Mouse (Mus musculus) intestine, embryonic 15.5 days (tissue): Measurements from ENCODE around the gene Ensa. TPM values are rescaled to one million over a fixed set of nuclear protein-coding genes. Genes with fewer than 3 reads are reported as not detected.
"Not testable (repeated sequence)": the region's sequence is repeated elsewhere in the genome, so short reads cannot be mapped to it uniquely, and the experiment has no call there.

Experiments
- ATAC-seq: fragments of 200-750 bp; cut with Nextera tagmentation; 2 replicates; pipeline ENCODE4 v1.8.0; 2017; ENCODE audit warnings: moderate TSS enrichment, moderate library complexity
- H3K27ac ChIP-seq: fragments of 300-500 bp; sonication (generic); 2 replicates; pipeline ENCODE4 v1.5.1; 2015; ENCODE audit warnings: mild to moderate bottlenecking, inconsistent platforms
- H3K27me3 ChIP-seq: fragments of 300-500 bp; sonication (generic); replicated peaks from 2 replicates; pipeline ENCODE4 v1.6.1; 2015; ENCODE audit warnings: inconsistent platforms
- H3K36me3 ChIP-seq: fragments of 300-500 bp; sonication (generic); 2 replicates; pipeline ENCODE4 v1.6.1; 2015; ENCODE audit warnings: inconsistent platforms
- H3K4me1 ChIP-seq: fragments of 300-500 bp; sonication (generic); replicated peaks from 2 replicates; pipeline ENCODE4 v1.6.1; 2015; ENCODE audit warnings: inconsistent platforms
- H3K4me2 ChIP-seq: fragments of 300-500 bp; sonication (generic); replicated peaks from 2 replicates; pipeline ENCODE4 v1.6.1; 2015; ENCODE audit warnings: mild to moderate bottlenecking, inconsistent platforms
- H3K4me3 ChIP-seq: fragments of 300-500 bp; sonication (generic); replicated peaks from 2 replicates; pipeline ENCODE4 v1.5.1; 2015; ENCODE audit warnings: inconsistent platforms
- H3K9ac ChIP-seq: fragments of 300-500 bp; sonication (generic); 2 replicates; pipeline ENCODE4 v1.6.1; 2015; ENCODE audit warnings: inconsistent platforms
- H3K9me3 ChIP-seq: fragments of 300-500 bp; sonication (generic); 2 replicates; pipeline ENCODE4 v1.6.1; 2016; ENCODE audit warnings: inconsistent platforms
- WGBS: fragments of 180-500 bp; shearing (Covaris S2); methylation state at CpG from one replicate; pipeline ENCODE4 v1.1.7; 2015; 5-methylcytosine and 5-hydroxymethylcytosine counted together
- polyA plus RNA-seq: library from polyadenylated mRNA; unstranded; fragments of >200 nt; fragmentation: Nextera tagmentation; extraction: Ambion mirVana; gene quantifications from 2 replicates; pipeline ENCODE4 v1.2.1, GENCODE M21; 2015

The Ensa gene
- polyA plus RNA-seq, 1 experiment from 2014 or later, result 65.1 TPM

DNA sequence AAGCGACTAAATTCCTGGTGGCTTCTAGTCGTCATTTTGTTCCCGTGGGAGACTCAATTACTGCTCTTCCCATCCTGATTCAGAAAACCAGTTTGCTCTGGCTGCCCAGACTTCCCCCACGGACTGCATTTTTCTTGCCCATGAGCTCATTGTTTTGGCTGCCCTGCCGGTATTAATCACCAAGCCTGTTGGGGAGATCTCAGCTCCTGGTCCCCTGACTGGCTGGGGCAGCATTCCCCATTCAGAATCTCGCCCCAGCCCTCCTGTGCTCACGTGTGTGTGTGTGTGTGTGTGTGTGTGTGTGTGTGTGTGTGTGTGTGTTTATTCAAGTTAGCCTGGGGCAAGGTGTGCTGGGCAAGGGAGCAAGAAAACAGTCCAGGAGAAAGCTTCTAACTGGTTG, 43.2 kb downstream of the Ensa start:
- peaks cover 58% of the 10 kb centered on the region for H3K4me1 ChIP-seq
- H3K9me3 ChIP-seq, result no peaks in the 10 kb centered on the region
- ATAC-seq, result peak; percentile 46
- H3K4me2 ChIP-seq, result 0 out of 2 replicates have a peak overlapping the region, but pooled peaks have one; percentile 22
- H3K9ac ChIP-seq, result no peak overlapping the region; the same call in 1 of the 2 replicates
- peaks cover 8% of the 10 kb centered on the region; the same call in 1 of the 2 replicates for H3K36me3 ChIP-seq
- no peak overlapping the region for H3K4me3 ChIP-seq
- no peaks in the 10 kb centered on the region for H3K27me3 ChIP-seq
- 14% methylated on average over 7 of the region's 7 CpGs for WGBS
- peak overlapping the region; percentile 72 for H3K27ac ChIP-seq

DNA sequence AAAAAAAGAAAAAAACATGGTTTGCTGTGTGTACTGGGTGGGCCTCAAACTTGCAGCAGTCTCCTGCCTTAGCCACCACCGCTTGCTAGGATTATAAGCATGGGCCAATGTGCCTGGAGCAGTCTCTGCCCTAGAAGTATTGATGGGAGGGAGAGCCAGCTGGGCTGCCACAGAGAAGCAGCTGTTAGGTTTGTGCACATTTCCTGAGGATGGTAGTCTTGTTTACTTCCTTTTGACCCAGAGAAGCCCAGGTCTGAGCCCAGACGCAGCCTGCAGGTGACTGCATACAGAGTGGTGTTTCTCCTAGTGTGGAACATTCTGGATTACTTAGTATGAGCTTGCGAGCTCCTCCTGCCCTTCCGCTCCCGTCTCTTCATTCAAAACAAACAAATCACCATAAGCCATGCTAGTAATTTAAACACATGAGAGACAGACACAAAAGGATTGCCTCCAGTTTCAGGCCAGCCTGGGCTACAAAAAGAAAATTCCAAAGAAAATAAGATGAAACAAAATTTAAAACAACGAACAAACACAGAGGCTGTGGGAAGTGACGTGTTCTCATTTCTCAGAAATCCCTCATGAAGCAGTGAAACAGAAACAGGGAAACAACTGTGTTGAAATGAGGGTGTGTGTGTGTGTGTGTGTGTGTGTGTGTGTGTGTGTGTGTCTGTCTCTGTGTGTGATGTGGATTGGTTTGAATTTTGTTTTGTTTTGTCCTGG, 44.0 kb downstream of the Ensa start:
- ATAC-seq, result no peak
- Histone ChIP-seq H3K9ac (no peak overlapping the region), H3K4me3 (no peak overlapping the region), H3K27me3 (no peaks in the 10 kb centered on the region), H3K4me1 (peaks cover 59% of the 10 kb centered on the region), H3K9me3 (no peaks in the 10 kb centered on the region), H3K27ac (peak overlapping the region; percentile 72), H3K36me3 (peaks cover 3% of the 10 kb centered on the region; the same call in 1 of the 2 replicates), H3K4me2 (no peak overlapping the region)
- 64% methylated on average over 7 of the region's 7 CpGs for WGBS

- peak overlapping the region; percentile 72; the same call in 1 of the 2 replicates for H3K27ac ChIP-seq
- H3K9me3 ChIP-seq, result no peaks in the 10 kb centered on the region
- H3K4me1 ChIP-seq, result peaks cover 62% of the 10 kb centered on the region
- no peak for ATAC-seq
- H3K36me3 ChIP-seq, result no peaks in the 10 kb centered on the region; the same call in 1 of the 2 replicates
- no peak overlapping the region for H3K4me3 ChIP-seq
- no peaks in the 10 kb centered on the region for H3K27me3 ChIP-seq
- no peak overlapping the region for H3K4me2 ChIP-seq
- no peak overlapping the region for H3K9ac ChIP-seq
- 86% methylated on average over 3 of the region's 3 CpGs for WGBS
These were observed 44.5 kb downstream of the Ensa start for GRCm38 (mm10) chr3:95669309-95669665.

DNA sequence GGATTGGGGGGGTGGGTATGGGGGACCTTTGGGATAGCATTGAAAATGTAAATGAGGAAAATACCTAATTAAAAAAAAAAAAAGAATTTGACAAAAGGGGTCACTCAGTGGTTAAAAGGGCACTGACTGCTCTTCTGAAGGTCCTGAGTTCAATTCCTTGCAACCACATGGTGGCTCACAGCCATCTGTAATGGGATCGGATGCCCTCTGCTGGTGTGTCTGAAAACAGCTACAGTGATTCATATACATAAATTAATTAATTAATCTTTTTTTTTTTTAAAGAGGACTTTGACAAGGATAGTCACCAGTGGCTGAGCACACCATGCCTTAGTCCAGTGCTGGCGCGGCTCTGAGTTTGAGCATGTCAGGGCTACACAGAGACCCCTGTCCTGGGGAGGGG, 45.6 kb downstream of the Ensa start:
- not testable (repeated sequence) for H3K27me3 ChIP-seq, H3K9me3 ChIP-seq, H3K36me3 ChIP-seq, H3K27ac ChIP-seq, H3K4me2 ChIP-seq, H3K4me3 ChIP-seq, H3K9ac ChIP-seq, ATAC-seq
- 94% methylated on average over 3 of the region's 3 CpGs for WGBS
- peaks cover 61% of the 10 kb centered on the region for H3K4me1 ChIP-seq

DNA sequence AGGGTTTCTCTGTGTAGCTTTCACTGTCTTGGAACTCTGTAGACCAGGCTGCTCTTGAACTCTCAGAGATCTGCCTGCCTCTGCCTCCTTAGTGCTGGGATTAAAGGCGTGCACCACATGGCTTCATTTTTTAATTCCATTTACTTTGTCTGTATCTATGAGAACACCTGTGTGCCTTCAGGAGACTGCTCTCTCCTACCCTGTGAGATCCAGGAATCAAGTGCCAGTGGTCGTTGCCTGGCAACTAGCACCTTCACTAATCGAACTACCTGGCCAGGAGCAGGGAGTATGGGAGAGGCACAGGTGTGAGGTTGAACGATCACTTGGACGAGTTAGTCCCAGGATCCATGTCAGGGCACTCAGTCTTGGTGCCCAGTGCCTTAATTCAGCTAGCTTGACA, 46.4 kb downstream of the Ensa start:
- Histone ChIP-seq H3K4me1 (peaks cover 64% of the 10 kb centered on the region), H3K4me2 (no peak overlapping the region), H3K9ac (no peak overlapping the region), H3K36me3 (no peaks in the 10 kb centered on the region), H3K9me3 (no peaks in the 10 kb centered on the region), H3K27ac (0 out of 2 replicates have a peak overlapping the region, but pooled peaks have one; percentile 3), H3K4me3 (no peak overlapping the region), H3K27me3 (no peaks in the 10 kb centered on the region)
- ATAC-seq, result no peak
- 74% methylated on average over 5 of the region's 5 CpGs for WGBS

DNA sequence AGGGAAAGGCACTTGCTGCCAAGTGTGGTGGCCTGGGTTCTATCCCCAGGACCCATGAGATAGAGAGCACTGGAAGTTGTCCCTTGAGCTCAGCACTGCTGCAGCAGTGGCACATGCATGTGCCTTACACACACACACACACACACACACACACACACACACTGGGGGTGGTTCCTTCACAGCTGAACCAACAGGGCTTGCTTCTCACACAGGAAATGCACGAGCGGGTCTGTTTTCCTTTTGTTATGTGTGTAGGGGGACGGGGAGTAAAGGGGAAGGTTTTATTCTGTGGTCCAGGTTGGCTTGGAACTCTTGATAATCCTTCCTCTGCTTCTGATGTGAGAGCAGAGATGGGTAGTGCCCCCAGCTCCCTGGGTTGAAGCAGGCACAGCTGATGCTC, 47.7 kb downstream of the Ensa start:
- ATAC-seq, result no peak
- no peaks in the 10 kb centered on the region for H3K36me3 ChIP-seq
- 42% methylated on average over 3 of the region's 3 CpGs for WGBS
- no peak overlapping the region for H3K4me3 ChIP-seq
- H3K27ac ChIP-seq, result peak overlapping the region; percentile 97
- no peaks in the 10 kb centered on the region for H3K27me3 ChIP-seq
- H3K4me2 ChIP-seq, result no peak overlapping the region
- H3K4me1 ChIP-seq, result peaks cover 63% of the 10 kb centered on the region
- H3K9me3 ChIP-seq, result no peaks in the 10 kb centered on the region
- H3K9ac ChIP-seq, result no peak overlapping the region

DNA sequence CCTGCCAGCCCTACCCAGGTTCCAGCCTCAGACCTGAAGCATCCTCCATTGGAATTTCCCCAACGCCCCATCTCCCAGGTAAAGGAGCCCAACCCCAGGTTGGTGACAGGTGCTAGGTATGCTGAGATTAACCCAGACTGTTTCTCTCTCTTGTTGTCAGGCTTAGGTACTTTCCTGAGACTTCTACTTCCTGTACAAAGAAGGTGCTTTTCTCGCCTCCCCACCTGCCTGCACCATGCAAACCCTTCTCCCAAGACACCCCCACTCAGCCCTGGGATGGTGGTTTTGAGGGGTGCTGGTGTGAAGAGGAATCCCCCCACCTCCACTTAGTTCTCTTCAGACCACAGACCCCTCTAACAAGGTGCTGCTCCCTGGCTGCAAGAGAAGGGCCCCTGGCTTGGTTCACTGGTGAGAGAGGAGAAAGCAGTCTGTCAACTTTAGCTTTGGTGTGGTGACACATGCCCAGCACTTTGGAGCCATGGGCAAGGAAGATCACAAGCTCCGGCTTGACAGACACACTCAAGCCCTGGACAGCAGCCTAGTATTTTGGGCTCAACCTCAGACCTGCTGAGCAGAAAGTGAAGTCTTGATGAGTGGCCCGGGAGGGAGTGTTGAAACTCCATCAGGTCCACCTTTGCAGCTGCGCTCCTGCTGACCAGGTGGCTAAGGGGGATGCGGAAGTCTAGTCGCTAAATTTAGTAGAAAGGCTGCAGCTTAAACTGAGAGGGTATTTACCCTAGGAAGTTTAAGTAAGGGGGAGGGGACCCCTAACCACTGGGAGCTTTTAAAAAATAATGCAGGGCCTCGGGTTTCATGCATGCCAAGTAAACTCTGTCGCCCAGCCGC, 48.3 kb downstream of the Ensa start:
- H3K4me1 ChIP-seq, result peaks cover 57% of the 10 kb centered on the region
- ATAC-seq, result no peak
- WGBS, result 35% methylated on average over 10 of the region's 10 CpGs

DNA sequence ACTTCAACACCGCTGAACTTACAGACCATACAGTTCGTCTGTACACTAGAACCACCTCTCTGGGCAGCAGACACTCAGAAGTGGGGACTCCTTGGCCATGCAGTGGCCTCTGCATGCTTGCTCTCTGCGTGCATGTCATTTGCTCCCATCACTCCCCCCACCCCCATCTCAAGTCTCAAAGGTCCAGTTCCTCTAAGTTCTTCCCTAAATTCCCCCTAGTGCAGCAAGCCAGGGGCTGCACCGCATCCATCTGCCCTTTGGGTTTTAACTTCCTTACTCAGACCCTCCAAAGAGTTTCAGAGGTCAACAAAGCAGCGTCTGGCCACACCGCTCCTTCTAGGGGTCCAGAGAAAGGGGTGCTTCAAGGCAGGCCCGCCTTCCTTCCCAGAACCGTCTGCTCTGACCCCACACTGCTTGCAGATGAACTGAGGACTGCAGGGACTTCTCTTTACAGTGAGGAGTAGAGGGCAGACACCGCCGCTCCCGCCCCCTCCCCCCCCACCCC, 49.0 kb downstream of the Ensa start:
- Histone ChIP-seq H3K4me1 (peaks cover 51% of the 10 kb centered on the region), H3K27ac (peak overlapping the region; percentile 97), H3K4me3 (no peak overlapping the region), H3K36me3 (no peaks in the 10 kb centered on the region), H3K27me3 (no peaks in the 10 kb centered on the region), H3K9ac (peak overlapping the region; percentile 26), H3K4me2 (peak overlapping the region; percentile 37), H3K9me3 (no peaks in the 10 kb centered on the region)
- WGBS, result 14% methylated on average over 11 of the region's 11 CpGs
- peak; percentile 2; the same call in 1 of the 2 replicates for ATAC-seq

More for the DNA sequence above, 48.3 kb downstream of the Ensa start:
- no peaks in the 10 kb centered on the region for H3K27me3 ChIP-seq
- peak overlapping the region; percentile 37 for H3K4me2 ChIP-seq
- H3K4me3 ChIP-seq, result no peak overlapping the region
- H3K9me3 ChIP-seq, result no peaks in the 10 kb centered on the region
- no peaks in the 10 kb centered on the region for H3K36me3 ChIP-seq
- H3K9ac ChIP-seq, result peak overlapping the region; percentile 26
- H3K27ac ChIP-seq, result peak overlapping the region; percentile 97

DNA sequence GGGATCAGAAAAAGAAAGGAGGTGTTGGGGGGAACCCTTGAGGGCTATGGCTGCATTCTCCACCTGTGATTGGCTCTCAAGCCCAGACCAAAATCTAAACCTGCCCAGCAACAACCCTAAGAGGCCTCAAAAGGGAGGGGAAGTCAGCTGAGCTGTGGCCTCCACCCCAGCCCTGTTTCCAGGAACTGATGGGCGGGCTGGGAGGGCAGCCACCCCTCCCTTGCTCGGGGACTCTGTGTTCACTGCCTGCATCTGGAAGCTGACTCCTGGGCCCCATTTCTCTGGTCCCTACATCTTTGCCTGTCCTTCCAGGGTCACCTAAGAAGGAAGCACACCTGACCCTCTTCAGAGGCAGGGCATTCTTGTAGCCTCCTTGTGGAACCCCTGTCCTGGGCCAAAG, 49.4 kb downstream of the Ensa start:
- H3K27ac ChIP-seq, result peak overlapping the region; percentile 97
- ATAC-seq, result peak; percentile 86
- peaks cover 51% of the 10 kb centered on the region for H3K4me1 ChIP-seq
- peak overlapping the region; percentile 26; the same call in 1 of the 2 replicates for H3K9ac ChIP-seq
- H3K36me3 ChIP-seq, result no peaks in the 10 kb centered on the region
- peak overlapping the region; percentile 37 for H3K4me2 ChIP-seq
- no peak overlapping the region for H3K4me3 ChIP-seq
- H3K27me3 ChIP-seq, result no peaks in the 10 kb centered on the region
- WGBS, result 0% methylated on average over 2 of the region's 2 CpGs
- H3K9me3 ChIP-seq, result no peaks in the 10 kb centered on the region

DNA sequence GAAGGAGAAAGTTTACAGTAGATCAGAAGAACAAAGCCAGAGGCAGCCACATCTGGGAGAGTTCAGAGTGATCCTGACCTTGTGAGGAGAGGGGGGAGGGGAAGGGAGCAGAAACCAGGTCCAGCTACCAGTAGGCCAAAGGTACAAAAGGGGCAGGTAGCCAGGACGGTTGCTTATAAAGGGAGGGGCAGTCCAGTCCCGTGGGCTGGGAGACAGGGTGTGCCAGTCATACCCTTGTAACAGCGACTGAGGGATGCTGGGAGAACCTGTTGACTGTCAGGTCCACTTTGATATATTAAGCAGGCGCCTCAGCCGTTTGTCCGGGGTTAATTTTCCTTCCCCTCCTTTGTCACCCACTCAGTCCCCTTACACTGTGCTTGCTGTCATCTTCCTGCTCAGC, 50.0 kb downstream of the Ensa start:
- no peaks in the 10 kb centered on the region for H3K27me3 ChIP-seq
- H3K4me1 ChIP-seq, result peaks cover 51% of the 10 kb centered on the region
- peak overlapping the region; percentile 37 for H3K4me2 ChIP-seq
- ATAC-seq, result peak; percentile 73
- no peaks in the 10 kb centered on the region for H3K36me3 ChIP-seq
- H3K4me3 ChIP-seq, result no peak overlapping the region
- H3K9me3 ChIP-seq, result no peaks in the 10 kb centered on the region
- 0 out of 2 replicates have a peak overlapping the region, but pooled peaks have one; percentile 21 for H3K9ac ChIP-seq
- 2% methylated on average over 6 of the region's 6 CpGs for whole genome bisulfite sequencing
- H3K27ac ChIP-seq, result peak overlapping the region; percentile 97

DNA sequence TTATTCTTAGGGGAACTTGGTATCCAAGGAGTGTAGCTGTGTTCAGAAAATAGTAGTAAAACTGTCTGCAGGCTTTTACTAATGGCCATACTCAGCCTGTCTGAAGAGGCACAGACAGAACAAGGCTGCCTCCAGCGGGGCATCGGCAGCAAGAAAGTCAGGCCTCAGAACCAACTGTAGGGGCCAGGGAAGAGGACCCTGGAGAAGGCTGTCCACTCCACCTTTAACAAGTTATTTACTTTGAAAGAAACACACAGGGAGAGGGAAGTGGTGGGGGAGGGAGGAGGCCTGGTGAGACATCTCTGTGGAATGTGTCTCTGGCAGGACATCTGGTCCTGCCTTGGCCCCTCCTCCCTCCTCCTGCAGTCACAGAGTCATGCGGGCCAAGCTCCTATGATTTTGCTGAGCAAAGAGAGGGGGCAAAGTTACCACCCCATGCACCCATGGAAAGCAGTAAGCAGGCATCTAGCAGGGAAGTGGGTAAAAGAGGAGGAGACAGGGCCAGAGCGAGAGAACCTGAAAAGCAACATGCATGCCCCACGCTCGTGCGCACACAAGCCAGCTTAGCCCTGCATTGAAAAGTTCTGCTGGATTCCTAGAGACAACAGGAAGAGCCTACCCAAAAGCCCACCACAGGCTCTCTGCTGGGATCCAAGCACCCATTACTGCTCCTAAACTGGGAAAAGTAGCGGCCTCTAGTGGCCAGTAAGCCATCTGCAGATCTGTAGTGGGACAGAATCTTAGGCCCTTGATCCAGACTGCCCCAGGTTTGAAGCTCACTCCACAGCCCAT, 50.7 kb downstream of the Ensa start:
- Histone ChIP-seq H3K4me1 (peaks cover 55% of the 10 kb centered on the region), H3K36me3 (no peaks in the 10 kb centered on the region), H3K9me3 (no peaks in the 10 kb centered on the region), H3K9ac (peak overlapping the region; percentile 21), H3K27ac (peak overlapping the region; percentile 97), H3K27me3 (no peaks in the 10 kb centered on the region), H3K4me3 (no peak overlapping the region), H3K4me2 (peak overlapping the region; percentile 37)
- ATAC-seq, result peak; percentile 59
- WGBS, result 13% methylated on average over 8 of the region's 8 CpGs
